18 mouse cellular contexts compared by ENCODE assay signal in genomic region chr7:44808927-44809326, GRCm38 (mm10). TPM values are rescaled to one million over a fixed set of nuclear protein-coding genes. Genes with fewer than 3 reads are reported as not detected.
DNase-seq lines count a peak whose midpoint lies in the region; ATAC-seq and TF ChIP-seq lines count a peak whose summit lies in the region.
"Had no signal": no experiment of that assay in that cellular context is flagged by ENCODE, and none has a peak within 500 bp of the region (broad histone marks: within the 10 kb centered on the region; RNA-seq: fewer than 3 reads in every experiment).

No protein-coding gene starts in this region.

- no peaks in the 10 kb centered on the region for H3K9me3 ChIP-seq in heart, embryonic 10.5 days
- H3K9me3 ChIP-seq in liver, postnatal 0 days (ENCODE audit: low read length): no peaks in the 10 kb centered on the region
- no peaks in the 10 kb centered on the region for H3K9me3 ChIP-seq in liver, embryonic 12.5 days (replicated peaks)
- H3K9me3 ChIP-seq: embryonic facial prominence, embryonic 12.5 days; forebrain, embryonic 12.5 days; heart, embryonic 15.5 days; hindbrain, embryonic 12.5 days had no signal

- peaks cover 6% of the 10 kb centered on the region for H3K79me2 ChIP-seq in myocyte (ENCODE audit: control insufficient read depth, insufficient read depth)

- TF ChIP-seq EP300 in liver, postnatal 0 days (IDR thresholded peaks at IDR 0.05; ENCODE audit: low read depth): no peak

- H3K36me3 ChIP-seq in heart, embryonic 10.5 days: peaks cover 23% of the 10 kb centered on the region; the same call in 1 of the 2 replicates
- peaks cover 17% of the 10 kb centered on the region for H3K36me3 ChIP-seq in liver, postnatal 0 days (replicated peaks; ENCODE audit: insufficient read depth, low read length)
- peaks cover 23% of the 10 kb centered on the region for H3K36me3 ChIP-seq in liver, embryonic 12.5 days
- peaks cover 31% of the 10 kb centered on the region for H3K36me3 ChIP-seq in myocyte (ENCODE audit: control insufficient read depth, insufficient read depth)

- no peak overlapping the region for H3K4me2 ChIP-seq in liver, postnatal 0 days (ENCODE audit: low read depth, low read length)
- no peak overlapping the region for H3K4me2 ChIP-seq in liver, embryonic 12.5 days
- no peak overlapping the region for H3K4me2 ChIP-seq in myocyte (ENCODE audit: low read depth)
- H3K4me2 ChIP-seq: embryonic facial prominence, embryonic 12.5 days; forebrain, embryonic 12.5 days; heart, embryonic 11.5 days; heart, embryonic 15.5 days; hindbrain, embryonic 12.5 days had no signal

- WGBS in heart, embryonic 10.5 days: 80% methylated on average over 2 of the region's 2 CpGs
- WGBS in liver, postnatal 0 days (ENCODE audit: insufficient replicate concordance): 58% methylated on average over 2 of the region's 2 CpGs
- 56% methylated on average over 2 of the region's 2 CpGs for WGBS in liver, embryonic 12.5 days (ENCODE audit: insufficient replicate concordance)

- no peaks in the 10 kb centered on the region for H3K4me1 ChIP-seq in heart, embryonic 10.5 days
- no peaks in the 10 kb centered on the region for H3K4me1 ChIP-seq in liver, postnatal 0 days (ENCODE audit: insufficient read depth)
- peaks cover 9% of the 10 kb centered on the region; the same call in 1 of the 2 replicates for H3K4me1 ChIP-seq in liver, embryonic 12.5 days
- H3K4me1 ChIP-seq: embryonic facial prominence, embryonic 12.5 days; forebrain, embryonic 12.5 days; heart, embryonic 15.5 days; hindbrain, embryonic 12.5 days had no signal

- TF ChIP-seq CTCF in liver, postnatal 0 days (IDR thresholded peaks at IDR 0.05; ENCODE audit: low read depth): no peak

- no peak for ATAC-seq in liver, postnatal 0 days
- no peak for ATAC-seq in liver, embryonic 12.5 days
- ATAC-seq: forebrain, embryonic 16.5 days; hindbrain, embryonic 16.5 days; inflammation-experienced regulatory T-cells, adult 6 months had no signal

- peak; percentile 53 for DNase-seq in heart, embryonic 10.5 days (ENCODE audit: low spot score)
- DNase-seq in heart, adult 18-20 months: no peak
- DNase-seq in liver, postnatal 0 days: peak; percentile 9
- no peak for DNase-seq in kidney, adult 8-10 months
- DNase-seq: adrenal gland, adult 2 months; adrenal gland, postnatal 36 days; cerebellum, postnatal 10 days; gastrocnemius, postnatal 10 days had no signal

- no peak overlapping the region for H3ac ChIP-seq in myocyte (ENCODE audit: control insufficient read depth, insufficient read length)

- H3K27me3 ChIP-seq in heart, embryonic 10.5 days (ENCODE audit: insufficient read depth, poor library complexity, severe bottlenecking): no peaks in the 10 kb centered on the region
- H3K27me3 ChIP-seq in liver, postnatal 0 days (ENCODE audit: insufficient read depth, low read length): no peaks in the 10 kb centered on the region
- H3K27me3 ChIP-seq in liver, embryonic 12.5 days (replicated peaks): peaks cover 16% of the 10 kb centered on the region; the same call in 1 of the 2 replicates
- H3K27me3 ChIP-seq in myocyte (ENCODE audit: control insufficient read depth, insufficient read depth, insufficient read length): peaks cover 14% of the 10 kb centered on the region
- H3K27me3 ChIP-seq: embryonic facial prominence, embryonic 12.5 days; forebrain, embryonic 12.5 days; heart, embryonic 15.5 days; hindbrain, embryonic 12.5 days had no signal

- H3K27ac ChIP-seq in heart, embryonic 10.5 days: no peak overlapping the region
- H3K27ac ChIP-seq in liver, postnatal 0 days (ENCODE audit: low read depth): no peak overlapping the region
- H3K27ac ChIP-seq in liver, embryonic 12.5 days: no peak overlapping the region
- H3K27ac ChIP-seq: embryonic facial prominence, embryonic 12.5 days; forebrain, embryonic 12.5 days; heart, embryonic 15.5 days; hindbrain, embryonic 12.5 days had no signal

- no peak overlapping the region for H3K4me3 ChIP-seq in heart, embryonic 10.5 days
- H3K4me3 ChIP-seq in liver, postnatal 0 days (ENCODE audit: low read depth, low read length): no peak overlapping the region
- no peak overlapping the region for H3K4me3 ChIP-seq in liver, embryonic 12.5 days
- H3K4me3 ChIP-seq in myocyte: no peak overlapping the region
- H3K4me3 ChIP-seq: embryonic facial prominence, embryonic 12.5 days; forebrain, embryonic 12.5 days; heart, embryonic 15.5 days; hindbrain, embryonic 12.5 days had no signal

- no peak overlapping the region for H3K9ac ChIP-seq in liver, postnatal 0 days (replicated peaks)
- H3K9ac ChIP-seq in liver, embryonic 12.5 days: no peak overlapping the region
- H3K9ac ChIP-seq: embryonic facial prominence, embryonic 12.5 days; forebrain, embryonic 12.5 days; heart, embryonic 15.5 days; hindbrain, embryonic 12.5 days had no signal

- TF ChIP-seq POLR2A in myocyte (IDR thresholded peaks at IDR 0.05; ENCODE audit: insufficient read length, low read depth): no peak

TF ChIP-seq in myocyte, 11 proteins besides CTCF, POLR2A, EP300 and RAD21:
- TF ChIP-seq CEBPB (IDR thresholded peaks at IDR 0.05; ENCODE audit: insufficient read depth, poor library complexity, severe bottlenecking) (no peak), USF1 (IDR thresholded peaks at IDR 0.05; ENCODE audit: low read depth) (no peak), POLR2AphosphoS2 (IDR thresholded peaks at IDR 0.05; ENCODE audit: insufficient read length, low read depth) (peak; percentile 71), REST (IDR thresholded peaks at IDR 0.05; ENCODE audit: insufficient read depth, insufficient read length) (no peak), TCF12 (IDR thresholded peaks at IDR 0.05; ENCODE audit: insufficient read depth, poor library complexity, severe bottlenecking) (no peak), E2F4 (IDR thresholded peaks at IDR 0.05; ENCODE audit: insufficient read depth) (no peak), SRF (IDR thresholded peaks at IDR 0.05; ENCODE audit: control insufficient read depth, insufficient read length, low read depth) (no peak), MAX (IDR thresholded peaks at IDR 0.05; ENCODE audit: low read depth) (no peak)
TF ChIP-seq in myocyte: peak in this region for 1.

RNA-seq across cellular contexts. Expression of gene Nup62, which starts 7.0 kb away (rescaled TPM):
- 128 and 132 TPM in 2 replicates for polyA plus RNA-seq in heart, embryonic 10.5 days (2016; fragmentation: Nextera tagmentation; extraction: Ambion mirVana)
- total RNA-seq in heart, adult 18-20 months (2021): 10 to 100 TPM; 25.4 to 26.0 TPM
- polyA plus RNA-seq in liver, postnatal 0 days (2015; fragmentation: Nextera tagmentation; extraction: Ambion mirVana): 19.6 and 21.4 TPM in 2 replicates
- polyA plus RNA-seq in liver, embryonic 12.5 days (2016; fragmentation: Nextera tagmentation; extraction: Ambion mirVana): 82.6 and 84.9 TPM in 2 replicates
- 77.0 TPM for polyA plus RNA-seq in myocyte (2012; fragmentation: generic; extraction: Trizol)

RNA-seq across cellular contexts. Expression of gene Il4i1, which starts 7.3 kb away (rescaled TPM):
- 0.41 and 1.3 TPM in 2 replicates for polyA plus RNA-seq in heart, embryonic 10.5 days (2016; fragmentation: Nextera tagmentation; extraction: Ambion mirVana)
- 1 to 10 TPM in 1 of 2 experiments, under 1 TPM in 1; 0.62 to 4.8 TPM for total RNA-seq in heart, adult 18-20 months (2021)
- polyA plus RNA-seq in liver, postnatal 0 days (2015; fragmentation: Nextera tagmentation; extraction: Ambion mirVana): 0.83 and 1.0 TPM in 2 replicates
- polyA plus RNA-seq in liver, embryonic 12.5 days (2016; fragmentation: Nextera tagmentation; extraction: Ambion mirVana): 0.59 and 0.64 TPM in 2 replicates
- polyA plus RNA-seq in myocyte (2012; fragmentation: generic; extraction: Trizol): 1.9 TPM

RNA-seq across cellular contexts. Expression of gene Atf5, which starts 7.5 kb away (rescaled TPM):
- 1.7 and 3.3 TPM in 2 replicates for polyA plus RNA-seq in heart, embryonic 10.5 days (2016; fragmentation: Nextera tagmentation; extraction: Ambion mirVana)
- 10 to 100 TPM; 60.2 to 62.7 TPM for total RNA-seq in heart, adult 18-20 months (2021)
- polyA plus RNA-seq in liver, postnatal 0 days (2015; fragmentation: Nextera tagmentation; extraction: Ambion mirVana): 66.6 and 72.5 TPM in 2 replicates
- 5.4 and 5.7 TPM in 2 replicates for polyA plus RNA-seq in liver, embryonic 12.5 days (2016; fragmentation: Nextera tagmentation; extraction: Ambion mirVana)
- 939 TPM for polyA plus RNA-seq in myocyte (2012; fragmentation: generic; extraction: Trizol)

RNA-seq across cellular contexts. Expression of gene Akt1s1, which starts 39.9 kb away (rescaled TPM):
- polyA plus RNA-seq in heart, embryonic 10.5 days (2016; fragmentation: Nextera tagmentation; extraction: Ambion mirVana): 102 and 103 TPM in 2 replicates
- total RNA-seq in heart, adult 18-20 months (2021): 10 to 100 TPM; 65.1 to 67.1 TPM
- 36.9 and 38.6 TPM in 2 replicates for polyA plus RNA-seq in liver, postnatal 0 days (2015; fragmentation: Nextera tagmentation; extraction: Ambion mirVana)
- 42.7 and 45.3 TPM in 2 replicates for polyA plus RNA-seq in liver, embryonic 12.5 days (2016; fragmentation: Nextera tagmentation; extraction: Ambion mirVana)
- polyA plus RNA-seq in myocyte (2012; fragmentation: generic; extraction: Trizol): 200 TPM

RNA-seq across cellular contexts. Expression of gene Tbc1d17, which starts 40.0 kb away (rescaled TPM):
- polyA plus RNA-seq in heart, embryonic 10.5 days (2016; fragmentation: Nextera tagmentation; extraction: Ambion mirVana): 56.9 and 67.3 TPM in 2 replicates
- total RNA-seq in heart, adult 18-20 months (2021): 10 to 100 TPM; 36.7 to 57.6 TPM
- 28.2 and 30.5 TPM in 2 replicates for polyA plus RNA-seq in liver, postnatal 0 days (2015; fragmentation: Nextera tagmentation; extraction: Ambion mirVana)
- 34.4 and 39.6 TPM in 2 replicates for polyA plus RNA-seq in liver, embryonic 12.5 days (2016; fragmentation: Nextera tagmentation; extraction: Ambion mirVana)
- 53.8 TPM for polyA plus RNA-seq in myocyte (2012; fragmentation: generic; extraction: Trizol)

Comparison
In these comparisons a context has a peak if more than half of its experiments do, and no peak if none do; other contexts are left out.
1. DNase-seq: peak in heart, embryonic 10.5 days (single experiment) and liver, postnatal 0 days (single experiment); none in heart, adult 18-20 months (0 of 2) and kidney, adult 8-10 months (0 of 2).
2. RNA of gene Atf5, which starts 7.5 kb away (polyA plus RNA-seq): 939 TPM in myocyte (single experiment); 66.6 to 72.5 TPM in liver, postnatal 0 days, 5.4 to 5.7 TPM in liver, embryonic 12.5 days and 1.7 to 3.3 TPM in heart, embryonic 10.5 days; every median in the first group is over 10 times any median in the second.